8 mouse cellular contexts compared by ENCODE assay signal in genomic region chr2:84425138-84425537, GRCm38 (mm10). TPM values are rescaled to one million over a fixed set of nuclear protein-coding genes. Genes with fewer than 3 reads are reported as not detected.
DNase-seq lines count a peak whose midpoint lies in the region; ATAC-seq and TF ChIP-seq lines count a peak whose summit lies in the region.

TSS of gene Calcrl (minus strand) at chr2:84425411.

- no peak for TF ChIP-seq RAD21 in MEL (IDR thresholded peaks at IDR 0.05; ENCODE audit: low read depth, low read length)

- no peaks in the 10 kb centered on the region for H3K9me3 ChIP-seq in MEL (replicated peaks; ENCODE audit: insufficient read depth, low read length)
- no peaks in the 10 kb centered on the region for H3K9me3 ChIP-seq in hindbrain, embryonic 13.5 days

- ATAC-seq in hindbrain, embryonic 13.5 days (ENCODE audit: low FRiP score), result 0 out of 2 replicates have a peak, but pooled peaks have one; percentile 59

- no peak for TF ChIP-seq EP300 in MEL (IDR thresholded peaks at IDR 0.05; ENCODE audit: low read depth in 1 of 2, low read length in 2 of 2)

- peak; percentile 6 for DNase-seq in MEL (ENCODE audit: low read depth, low spot score)
- peak; percentile 24 to 28 for DNase-seq in cerebellum, postnatal 25 days
- peak; percentile 14 to 24 for DNase-seq in frontal cortex, postnatal 25 days (ENCODE audit: low spot score in 2 of 2)
- peak; percentile 32 to 44 for DNase-seq in layer of hippocampus, postnatal 14 days (ENCODE audit: low spot score in 2 of 2)
- DNase-seq in lung, postnatal 10 days, result peak; percentile 89
- peak; percentile 42 for DNase-seq in ovary, postnatal 14 days (ENCODE audit: low spot score)
- peak; percentile 84 for DNase-seq in thymus, postnatal 25 days

- H3K36me3 ChIP-seq in MEL (ENCODE audit: control insufficient read depth in 1 of 2, insufficient read depth in 2 of 2, low read length in 2 of 2), result no peaks in the 10 kb centered on the region
- H3K36me3 ChIP-seq in hindbrain, embryonic 13.5 days, result no peaks in the 10 kb centered on the region

- H3K79me2 ChIP-seq in MEL (ENCODE audit: control insufficient read depth, insufficient read depth, low read length, poor library complexity), result no peaks in the 10 kb centered on the region

- H3K4me2 ChIP-seq in hindbrain, embryonic 13.5 days, result peak within 1 kb of the TSS; percentile 47

- peaks cover 9 to 13% of the 10 kb centered on the region in 2 experiments for H3K27me3 ChIP-seq in MEL (ENCODE audit: control insufficient read depth in 1 of 2, insufficient read depth in 2 of 2, low read length in 2 of 2)
- no peaks in the 10 kb centered on the region for H3K27me3 ChIP-seq in hindbrain, embryonic 13.5 days

- 1% methylated on average over 10 of the region's 10 CpGs for WGBS in hindbrain, embryonic 13.5 days

- H3K27ac ChIP-seq in MEL (ENCODE audit: control insufficient read depth, low read depth, low read length), result no peak within 1 kb of the TSS
- no peak within 1 kb of the TSS for H3K27ac ChIP-seq in hindbrain, embryonic 13.5 days

- no peak within 1 kb of the TSS for H3K9ac ChIP-seq in MEL (ENCODE audit: control insufficient read depth, low read depth, low read length, poor library complexity, severe bottlenecking)
- H3K9ac ChIP-seq in hindbrain, embryonic 13.5 days, result peak within 1 kb of the TSS; percentile 31; the same call in 1 of the 2 replicates

- H3K4me3 ChIP-seq in MEL (ENCODE audit: control insufficient read depth in 1 of 2, insufficient read depth in 1 of 2, low read depth in 2 of 2, low read length in 2 of 2), result no peak within 1 kb of the TSS
- peak within 1 kb of the TSS; percentile 30 for H3K4me3 ChIP-seq in hindbrain, embryonic 13.5 days

- TF ChIP-seq CTCF in MEL (IDR thresholded peaks at IDR 0.05 in 2 of 3, conservative IDR thresholded peaks at IDR 0.05 in 1 of 3; ENCODE audit: control insufficient read depth in 1 of 3, insufficient read depth in 1 of 3, low read depth in 2 of 3, low read length in 3 of 3, poor library complexity in 1 of 3, severe bottlenecking in 1 of 3), result no peak

- TF ChIP-seq POLR2A in MEL (IDR thresholded peaks at IDR 0.05; ENCODE audit: control insufficient read depth in 1 of 2, insufficient read depth in 1 of 2, low read depth in 1 of 2, low read length in 2 of 2, poor library complexity in 1 of 2), result no peak

- no peaks in the 10 kb centered on the region for H3K4me1 ChIP-seq in MEL (ENCODE audit: control insufficient read depth in 1 of 2, insufficient read depth in 2 of 2, low read length in 2 of 2)
- 0 out of 2 replicates have a peak, but pooled peaks cover 2% of the 10 kb centered on the region for H3K4me1 ChIP-seq in hindbrain, embryonic 13.5 days (replicated peaks)

TF ChIP-seq in MEL, 35 proteins besides CTCF, POLR2A, EP300 and RAD21:
- TF ChIP-seq NELFE (IDR thresholded peaks at IDR 0.05; ENCODE audit: low read depth, low read length), result no peak
- no peak for TF ChIP-seq ZKSCAN1 (IDR thresholded peaks at IDR 0.05; ENCODE audit: low read depth, low read length)
- no peak for TF ChIP-seq POLR2AphosphoS2 (IDR thresholded peaks at IDR 0.05; ENCODE audit: low read length)
- no peak for TF ChIP-seq ELF1 (IDR thresholded peaks at IDR 0.05; ENCODE audit: low read depth, low read length)
- TF ChIP-seq E2F4 (IDR thresholded peaks at IDR 0.05; ENCODE audit: borderline replicate concordance, low read depth, low read length), result no peak
- TF ChIP-seq ZNF384 (IDR thresholded peaks at IDR 0.05; ENCODE audit: low read depth, low read length), result no peak
- TF ChIP-seq KAT2A (conservative IDR thresholded peaks at IDR 0.05; ENCODE audit: low read depth, low read length), result no peak
- no peak for TF ChIP-seq SIN3A (IDR thresholded peaks at IDR 0.05; ENCODE audit: low read length)
- no peak for TF ChIP-seq SMC3 (IDR thresholded peaks at IDR 0.05; ENCODE audit: low read depth, low read length)

RNA-seq across cellular contexts. Expression of gene Calcrl, which starts in this region (rescaled TPM):
- not detected in 2 replicates for total RNA-seq in MEL (2012; rRNA removed)
- polyA plus RNA-seq in MEL (2012; ENCODE audit: insufficient read depth in 1 of 2, insufficient read length in 2 of 2, low read depth in 1 of 2, low replicate concordance in 2 of 2, missing spikeins in 1 of 2), result not detected
- 12.5 and 14.2 TPM in 2 replicates for polyA plus RNA-seq in hindbrain, embryonic 13.5 days (2015; fragmentation: Nextera tagmentation; extraction: Ambion mirVana)
- 10 to 100 TPM in 1 of 2 experiments, 1 to 10 TPM in 1; 9.7 to 14.0 TPM for total RNA-seq in layer of hippocampus, postnatal 14 days (2021)

Comparison
In these comparisons a context has a peak if more than half of its experiments do, and no peak if none do; other contexts are left out.
1. RNA of gene Calcrl (total RNA-seq): 9.7 to 14.0 TPM in layer of hippocampus, postnatal 14 days; not detected in MEL; every median in the first group is over 10 times any median in the second.
2. RNA of gene Calcrl (polyA plus RNA-seq): 12.5 to 14.2 TPM in hindbrain, embryonic 13.5 days; not detected in MEL; every median in the first group is over 10 times any median in the second.
3. Peak in DNase-seq in MEL; RNA of the gene not detected or under 1 TPM.
4. DNase-seq: peak in every context shown above with its lines; median percentile 89 in lung, postnatal 10 days; 84 in thymus, postnatal 25 days; 42 in ovary, postnatal 14 days; 38 in layer of hippocampus, postnatal 14 days; 26 in cerebellum, postnatal 25 days; 19 in frontal cortex, postnatal 25 days; 6 in MEL.